Mouse (Mus musculus): Measurements from ENCODE around the gene Cdadc1.

The Cdadc1 gene

DNA sequence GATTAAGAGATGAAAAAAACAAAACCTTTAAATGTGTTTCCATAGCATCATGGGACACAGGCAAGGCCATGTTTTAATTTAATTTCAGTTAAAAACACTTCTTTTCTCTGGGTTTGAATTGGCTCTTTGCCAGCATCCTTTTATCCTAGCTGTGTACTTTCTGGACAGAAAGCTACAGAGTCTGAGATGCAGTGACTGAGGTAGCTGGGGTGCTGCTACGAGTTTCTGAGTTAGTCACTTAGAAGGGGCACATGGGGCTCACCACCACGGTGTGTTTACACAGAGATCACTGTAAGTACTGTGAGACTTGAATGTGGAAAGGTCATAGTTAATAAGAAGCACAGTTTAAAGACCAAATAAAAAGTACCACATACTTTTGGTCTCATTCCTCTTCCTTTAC is 49.2 kb downstream of the Cdadc1 start:
- ATAC-seq (ENCODE audit: insufficient number of reproducible peaks, low FRiP score, low TSS enrichment) = no peak

DNA sequence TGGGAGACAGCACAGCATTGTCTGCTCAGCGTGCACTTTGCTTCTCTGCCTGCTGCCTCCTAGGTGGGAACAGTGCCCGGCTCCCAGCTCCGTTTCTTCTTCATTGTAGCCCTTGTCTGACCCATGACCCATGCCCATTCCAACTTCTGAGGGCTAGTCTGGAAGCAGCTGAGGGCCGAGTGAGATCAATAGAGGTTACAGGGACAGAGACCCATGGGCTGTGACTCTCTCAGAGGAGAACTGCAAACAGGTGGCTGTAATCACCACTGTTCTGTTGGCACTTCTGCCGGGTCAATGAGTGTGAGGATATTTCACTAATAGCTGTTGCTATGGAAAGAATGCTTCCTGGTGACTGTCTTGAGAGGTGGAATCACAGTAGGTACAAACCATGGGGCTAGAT is 50.2 kb downstream of the Cdadc1 start:
- no peak for ATAC-seq (ENCODE audit: insufficient number of reproducible peaks, low FRiP score, low TSS enrichment)

DNA sequence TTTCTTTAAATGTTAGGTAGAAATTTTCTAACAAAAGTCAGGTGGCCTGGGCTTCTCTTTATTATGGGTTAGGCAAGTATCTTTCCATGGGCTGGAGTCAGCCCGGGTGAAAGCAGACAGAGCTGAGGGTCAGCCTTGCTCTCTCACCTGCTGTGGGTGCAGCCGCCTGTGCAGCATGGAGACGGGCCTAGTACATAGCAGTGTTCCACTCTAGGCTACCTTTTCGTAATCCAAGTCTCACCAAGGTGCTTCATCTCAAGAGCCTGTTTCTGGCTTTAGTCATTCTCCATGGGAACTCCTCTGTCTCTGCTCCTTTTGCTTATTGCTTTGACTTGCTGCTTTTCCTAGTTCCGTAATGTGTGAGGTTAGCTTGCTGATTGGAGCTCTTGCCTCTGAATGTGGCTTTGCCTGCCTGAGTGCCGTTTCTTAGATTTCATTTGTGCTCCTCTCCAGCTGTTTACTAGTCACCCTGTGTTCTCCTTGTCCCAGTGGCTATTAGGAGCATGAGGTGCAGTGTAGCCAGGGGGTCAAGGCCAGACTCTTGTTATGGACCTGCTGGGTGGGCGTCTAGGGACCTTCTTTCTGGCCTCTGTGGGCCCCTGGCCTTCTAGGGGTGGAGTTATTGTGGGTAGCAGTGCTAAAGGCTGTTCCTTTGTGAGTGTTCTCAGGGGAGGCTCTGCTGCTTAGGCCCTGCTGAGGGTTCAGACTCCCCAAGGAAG is 51.4 kb downstream of the Cdadc1 start:
- ATAC-seq (ENCODE audit: insufficient number of reproducible peaks, low FRiP score, low TSS enrichment) = no peak

DNA sequence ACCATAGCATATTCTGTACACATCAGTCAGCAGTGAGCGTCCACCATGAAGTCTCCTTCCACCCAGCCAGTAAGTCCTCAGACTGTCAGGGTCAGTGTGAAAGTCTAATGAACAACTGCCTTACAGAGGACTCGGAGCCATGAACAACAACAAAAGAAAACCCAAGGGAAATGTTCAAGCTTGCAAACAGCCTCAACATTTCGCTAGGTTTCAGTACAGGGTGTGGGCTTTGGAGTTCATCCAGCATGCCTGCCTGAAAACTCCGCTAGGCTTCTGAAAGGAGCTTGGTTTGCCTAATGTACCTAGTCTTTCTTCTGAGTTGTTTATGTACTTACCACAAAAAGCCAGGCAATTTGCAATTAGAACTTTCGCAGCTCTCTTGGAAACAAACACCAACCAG is 53.8 kb downstream of the Cdadc1 start:
- ATAC-seq (ENCODE audit: insufficient number of reproducible peaks, low FRiP score, low TSS enrichment) = no peak

DNA sequence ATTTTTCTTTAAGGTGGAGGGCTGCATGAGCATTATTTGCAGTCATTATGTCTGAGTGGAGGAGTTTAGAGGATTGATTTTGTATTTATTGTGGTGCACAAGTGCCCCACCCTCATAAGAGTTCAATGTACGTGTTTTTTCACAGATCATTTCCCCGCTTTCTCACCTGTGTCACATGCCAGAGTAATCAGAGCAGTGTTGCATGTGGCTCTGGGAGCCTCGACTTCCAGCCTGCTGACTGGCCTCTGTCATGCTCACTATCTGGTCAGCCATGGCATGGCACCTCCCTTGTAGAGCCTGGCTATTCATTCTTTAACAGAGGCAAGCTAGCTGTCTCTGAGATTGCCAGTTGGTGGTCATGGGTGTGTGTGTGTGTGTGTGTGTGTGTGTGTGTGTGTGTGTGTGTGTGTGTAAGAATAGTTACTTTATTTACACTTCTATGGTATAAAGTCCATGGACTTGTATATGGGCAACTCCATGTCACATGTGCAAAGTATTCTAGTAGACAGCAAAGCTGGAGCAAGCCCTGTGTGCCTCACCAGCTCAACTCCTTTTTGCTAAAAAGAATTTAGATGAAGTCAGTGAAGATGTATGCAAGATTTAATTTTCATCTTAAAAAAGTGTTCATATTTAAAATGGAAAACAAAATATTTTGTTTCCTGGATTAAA is 54.5 kb downstream of the Cdadc1 start:
- no peak for ATAC-seq (ENCODE audit: insufficient number of reproducible peaks, low FRiP score, low TSS enrichment)

DNA sequence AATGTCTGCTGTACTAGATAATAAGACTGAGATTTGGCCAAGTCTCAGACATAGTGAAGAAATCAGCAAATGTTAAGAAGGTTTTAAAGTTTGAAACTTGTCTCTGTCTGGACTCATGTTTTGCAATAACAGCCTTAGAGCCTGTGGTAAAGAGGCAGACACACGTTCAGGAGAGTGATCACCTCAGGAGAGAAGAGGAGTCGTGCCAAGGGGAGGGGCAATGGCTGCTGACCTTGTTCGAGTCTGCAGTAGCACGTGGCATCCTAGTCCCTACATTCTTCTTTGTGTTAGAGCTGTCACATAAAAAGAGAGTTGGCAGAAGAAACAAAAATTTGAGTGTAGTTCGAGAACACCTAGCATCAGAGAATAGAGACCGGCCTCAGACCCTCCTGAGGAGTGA is 57.0 kb downstream of the Cdadc1 start:
- ATAC-seq (ENCODE audit: insufficient number of reproducible peaks, low FRiP score, low TSS enrichment) = no peak

DNA sequence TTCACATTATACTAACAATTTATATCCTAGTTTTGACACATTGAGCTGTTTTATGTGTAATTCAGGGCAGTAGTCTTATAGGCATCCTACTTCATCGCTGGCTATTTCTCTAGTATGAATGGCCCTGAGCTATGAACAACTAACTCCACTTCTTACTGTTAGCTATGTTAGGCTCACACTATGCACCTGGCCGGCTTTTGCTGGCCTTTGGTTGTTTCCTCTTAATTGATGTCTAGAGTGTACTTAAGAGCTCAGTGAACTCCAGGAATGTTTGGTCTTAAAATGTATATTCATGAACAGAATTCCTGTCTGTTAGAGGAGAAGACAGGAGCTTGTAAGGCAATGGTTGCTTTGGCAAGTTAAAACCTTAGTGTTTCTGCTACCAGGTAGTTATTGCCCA is 57.5 kb downstream of the Cdadc1 start:
- ATAC-seq (ENCODE audit: insufficient number of reproducible peaks, low FRiP score, low TSS enrichment) = no peak

DNA sequence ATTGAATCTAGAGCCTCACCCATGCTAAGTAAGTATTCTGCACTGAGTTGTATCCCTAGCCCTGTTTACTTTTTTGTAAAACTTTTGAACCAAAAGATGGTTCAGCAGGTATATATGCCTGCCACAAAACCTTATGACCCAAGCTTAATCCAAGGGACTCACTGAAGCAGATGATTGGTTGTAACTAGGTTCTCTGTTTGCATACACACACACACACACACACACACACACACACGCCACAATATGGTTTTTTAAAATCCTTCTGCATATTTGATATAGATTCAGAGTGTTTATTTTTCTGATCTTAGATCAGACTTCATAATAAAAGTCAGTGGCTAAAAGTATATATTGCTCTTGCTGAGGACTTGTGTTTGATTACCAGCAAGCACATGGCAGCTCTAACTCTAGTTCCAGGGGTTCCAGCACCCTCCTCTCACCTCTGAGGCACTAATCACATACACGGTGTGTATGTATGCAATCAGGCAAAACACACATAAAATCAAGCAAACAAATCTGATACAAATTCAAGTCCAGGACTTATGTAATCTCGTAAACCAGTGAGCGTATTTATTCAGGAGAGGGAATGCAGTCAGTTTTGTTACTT is 59.8 kb downstream of the Cdadc1 start:
- no peak for ATAC-seq (ENCODE audit: insufficient number of reproducible peaks, low FRiP score, low TSS enrichment)

DNA sequence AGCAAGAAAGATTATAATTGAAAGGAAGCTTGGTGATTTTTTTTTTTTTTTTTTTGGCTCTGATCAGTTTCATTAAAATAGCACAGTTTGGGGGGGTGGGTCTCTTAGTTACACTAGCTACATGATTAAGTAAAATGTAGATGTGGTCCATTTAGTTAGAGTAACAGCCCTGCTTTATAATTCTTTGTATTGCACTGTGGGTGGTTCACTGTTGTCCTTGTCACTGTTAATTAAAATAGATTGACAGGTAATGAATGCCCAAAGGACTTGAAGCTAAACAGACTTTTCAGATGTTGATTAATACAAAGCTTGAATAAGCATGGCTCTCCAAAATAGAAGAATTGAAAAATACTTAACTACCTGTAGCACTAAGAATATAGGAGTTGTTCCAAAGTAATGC is 63.9 kb downstream of the Cdadc1 start:
- ATAC-seq (ENCODE audit: insufficient number of reproducible peaks, low FRiP score, low TSS enrichment) = no peak

DNA sequence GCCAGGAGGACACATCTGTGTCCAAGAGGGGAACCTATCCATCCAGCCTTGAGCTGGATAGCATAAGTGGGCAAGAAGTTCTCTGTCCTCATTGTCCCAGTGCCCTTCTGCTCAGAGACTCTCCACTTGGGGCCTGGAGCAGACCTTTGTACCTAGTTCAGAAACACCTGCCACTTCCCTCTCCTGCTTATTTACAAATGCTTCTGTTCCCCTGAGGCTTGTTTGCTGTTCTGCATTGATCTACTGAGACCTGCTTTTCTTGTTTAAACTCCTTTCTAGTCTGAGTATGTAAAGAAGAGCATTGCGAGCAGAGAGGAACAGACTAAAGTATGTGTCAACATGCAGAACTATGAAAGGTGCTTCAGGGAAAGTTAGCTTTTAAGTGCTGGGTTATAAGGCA is 64.8 kb downstream of the Cdadc1 start:
- no peak for ATAC-seq (ENCODE audit: insufficient number of reproducible peaks, low FRiP score, low TSS enrichment)

DNA sequence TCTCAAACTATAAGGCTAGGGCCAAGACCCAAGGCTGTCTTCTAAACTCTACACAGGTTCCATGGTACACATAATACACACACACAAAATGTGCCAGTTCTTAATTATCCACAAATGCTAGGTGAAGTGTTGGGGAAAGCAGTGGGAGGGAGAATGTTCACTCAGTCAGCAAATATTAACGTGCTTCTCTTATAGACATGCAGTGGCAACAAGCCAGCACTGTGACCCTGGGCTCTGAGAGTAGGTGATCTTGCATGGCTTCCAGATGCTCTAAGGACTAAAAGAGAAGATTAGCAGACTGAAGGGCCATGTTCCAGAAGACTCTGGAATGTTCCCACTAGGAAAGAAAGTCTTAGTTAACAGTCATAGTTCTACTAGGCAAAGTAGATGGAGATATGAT is 67.0 kb downstream of the Cdadc1 start:
- no peak for ATAC-seq (ENCODE audit: insufficient number of reproducible peaks, low FRiP score, low TSS enrichment)

DNA sequence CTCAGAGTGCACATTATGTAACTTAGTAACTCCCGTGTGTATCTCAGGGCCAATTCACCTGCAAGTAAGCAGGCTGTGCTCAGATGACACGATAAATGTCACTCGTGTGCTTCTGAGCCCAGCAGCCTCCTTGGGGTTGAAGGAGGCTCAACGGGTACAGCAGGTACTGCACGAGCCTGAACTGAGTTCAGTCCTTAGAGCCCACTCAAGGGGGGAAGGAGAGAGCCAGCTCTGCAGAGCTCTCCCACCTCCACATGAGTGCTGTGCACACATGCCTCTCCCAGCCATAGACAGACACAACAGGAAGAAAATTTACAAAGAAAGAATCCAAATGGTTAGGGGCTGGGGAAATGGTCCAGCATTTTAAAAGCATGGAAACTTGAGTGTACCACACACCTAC is 71.9 kb downstream of the Cdadc1 start:
- ATAC-seq (ENCODE audit: insufficient number of reproducible peaks, low FRiP score, low TSS enrichment) = no peak

DNA sequence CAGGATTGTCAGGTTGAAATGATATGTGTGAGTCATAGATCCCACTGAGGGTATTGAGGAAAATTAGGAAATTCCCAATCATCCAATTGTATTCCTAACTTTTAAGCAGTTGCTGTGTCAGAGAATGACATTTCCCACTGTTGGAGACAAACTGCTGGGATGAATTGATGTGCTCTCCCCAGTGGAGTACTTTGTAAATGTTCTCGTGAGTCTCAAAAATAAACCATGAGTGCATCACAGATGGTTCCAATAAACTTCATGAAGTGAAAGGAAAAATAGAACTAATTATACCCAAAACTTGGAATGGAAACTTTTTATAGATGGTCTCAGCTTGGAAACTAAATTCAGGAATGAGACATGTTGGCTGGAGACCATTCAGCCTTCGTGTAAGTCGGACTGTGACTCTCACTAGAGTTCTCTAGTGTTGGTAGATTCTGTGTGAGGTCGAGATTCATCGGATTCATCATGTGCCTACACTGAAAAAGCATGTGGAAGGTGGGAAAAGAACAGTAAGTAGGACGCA is 83.8 kb downstream of the Cdadc1 start:
- no peak for ATAC-seq (ENCODE audit: insufficient number of reproducible peaks, low FRiP score, low TSS enrichment)

Measured in cerebellum, adult (tissue).